Mouse (Mus musculus) ovary, postnatal 36 days (tissue): Measurements from ENCODE around the gene Prss34.

ENCODE experiments used
- DNase-seq: peaks from one replicate; pipeline ENCODE4 v3.0.0; 2022; ENCODE audit warnings: low spot score, mixed read lengths

Gene Prss34

DNA sequence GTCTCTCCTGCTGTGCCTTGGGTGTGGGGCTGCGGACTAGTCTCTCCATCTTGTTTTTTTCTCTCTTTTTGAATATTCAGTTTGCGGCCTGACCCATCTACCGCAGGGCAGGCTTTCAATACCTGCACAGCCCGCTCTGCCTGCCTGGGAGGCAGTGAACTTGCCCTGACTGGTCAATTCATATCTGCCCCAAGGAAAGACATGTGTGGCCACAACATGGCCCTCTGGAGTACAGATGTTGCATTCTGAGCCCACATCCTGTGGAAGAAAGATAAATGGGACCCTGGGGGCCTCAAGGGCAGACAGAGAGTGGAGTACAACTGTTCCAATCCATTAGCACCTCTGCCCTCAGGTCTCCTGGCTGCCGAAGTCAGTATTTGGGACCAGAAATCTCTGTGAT is at the start of gene Prss34:
TSS of gene Prss34 (plus strand) at position 301 of the 400 bp plus-strand sequence.
- DNase-seq, result no peak

GRCm38 (mm10) chr17:25250181-25250835 is 47.9 kb upstream of the Prss34 start:
- DNase-seq, result no peak

- no peak for DNase-seq
Measured at GRCm38 (mm10) chr17:25252643-25253042, 45.6 kb upstream of the Prss34 start.

DNA sequence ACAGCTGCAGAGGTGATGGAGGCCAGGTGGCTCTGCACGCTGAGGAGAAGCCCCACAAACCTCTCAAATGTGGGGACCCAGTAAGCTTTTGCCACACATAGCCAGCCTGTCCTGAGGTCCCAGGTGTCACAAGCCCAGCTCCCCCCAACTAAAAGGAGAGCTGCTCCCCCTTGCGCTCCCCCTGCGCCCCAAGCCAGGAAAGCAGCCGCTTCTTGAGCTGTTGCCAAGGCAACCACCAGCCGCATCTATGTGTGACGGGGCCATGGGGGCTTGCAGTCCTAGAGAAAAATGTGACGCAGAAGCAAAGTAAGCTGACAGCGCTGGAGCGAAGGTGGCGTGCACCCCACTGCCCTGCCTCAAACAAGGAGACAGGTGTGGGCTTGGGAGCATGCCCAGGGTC is 44.4 kb upstream of the Prss34 start:
- no peak for DNase-seq

DNA sequence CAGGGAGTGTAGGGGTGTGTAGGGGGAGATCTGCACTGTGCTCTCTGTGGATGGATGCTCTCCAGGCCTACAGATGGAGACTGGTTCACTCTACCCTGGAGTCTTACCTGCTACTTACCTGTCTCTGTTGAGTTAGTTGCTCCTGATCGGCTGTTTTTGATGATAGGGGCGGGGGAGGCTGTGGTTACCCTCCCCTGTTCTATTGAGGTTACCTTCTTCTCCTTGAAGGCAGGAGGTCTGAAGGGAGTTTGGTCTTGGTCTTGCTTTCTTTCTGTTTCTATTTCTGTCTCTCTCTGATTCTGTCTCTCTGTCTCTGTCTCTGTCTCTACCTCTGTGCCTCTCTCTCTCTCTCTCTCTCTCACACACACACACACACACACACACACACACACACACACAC is 43.1 kb upstream of the Prss34 start:
- DNase-seq, result no peak

GRCm38 (mm10) chr17:25256140-25256754 is 41.9 kb upstream of the Prss34 start, which contains the start of gene Baiap3:
TSS of gene Baiap3 (minus strand) at chr17:25256364.
- DNase-seq, result no peak

DNA sequence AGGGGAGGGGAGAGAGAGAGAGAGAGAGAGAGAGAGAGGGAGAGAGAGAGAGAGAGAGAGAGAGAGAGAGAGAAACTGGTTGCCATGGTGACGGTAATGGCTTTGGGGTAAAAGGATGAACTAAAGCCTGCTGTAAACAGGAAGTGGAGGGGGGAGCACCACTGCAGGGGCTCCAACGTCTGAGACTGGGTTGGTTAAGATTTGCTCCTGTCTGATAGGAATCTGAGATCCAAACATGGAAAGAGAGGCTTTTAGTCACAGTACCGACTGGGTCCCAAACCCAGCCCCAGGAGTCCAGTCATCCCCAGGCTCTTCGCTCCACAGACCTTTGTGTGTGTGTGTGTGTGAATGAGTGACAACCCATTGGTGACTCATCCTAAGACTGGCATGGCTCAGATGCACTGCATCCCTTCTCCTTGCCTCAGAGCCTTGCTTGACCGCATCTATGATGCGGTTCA is 40.4 kb upstream of the Prss34 start:
- DNase-seq, result no peak

DNA sequence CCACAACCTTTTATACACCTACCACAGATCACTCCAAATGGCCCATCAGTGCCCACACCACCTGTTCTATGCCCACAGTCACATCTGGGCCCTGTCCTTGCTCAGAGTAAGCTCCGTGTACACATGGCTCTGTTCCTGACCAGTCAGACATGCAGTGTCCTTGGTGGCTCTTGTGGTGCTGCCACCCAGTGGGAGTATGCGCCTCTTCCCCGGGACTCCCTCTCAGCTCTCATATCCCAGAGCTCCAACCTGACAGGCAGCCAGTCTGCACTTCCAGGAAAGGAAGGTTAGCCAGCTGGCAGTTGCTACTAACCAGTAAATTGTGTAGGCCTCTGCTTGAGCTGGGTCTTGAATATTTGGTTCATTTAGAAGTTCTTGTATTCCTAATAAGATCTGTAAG is 33.7 kb upstream of the Prss34 start:
- peak; percentile 56 for DNase-seq

GRCm38 (mm10) chr17:25270795-25271335 is 27.3 kb upstream of the Prss34 start:
- DNase-seq, result no peak

DNA sequence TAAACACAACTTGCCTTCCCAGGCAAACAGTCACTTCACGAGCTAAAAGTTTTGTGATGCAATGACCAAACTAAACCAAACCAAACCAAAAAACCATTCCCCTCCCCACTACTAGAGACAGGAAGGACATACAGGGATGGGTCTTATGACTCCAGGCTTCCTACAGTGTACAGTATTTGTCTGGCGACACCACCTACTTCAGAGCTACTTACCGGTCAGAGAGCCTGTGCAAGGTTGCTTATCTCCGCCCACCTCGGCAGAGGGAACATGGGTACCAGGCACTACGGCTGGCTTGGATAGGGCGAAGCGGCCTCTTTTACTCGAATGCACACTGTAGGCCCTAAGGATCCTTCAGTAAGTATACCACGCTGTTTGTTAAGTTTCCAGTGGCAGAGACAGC is 25.9 kb upstream of the Prss34 start:
- DNase-seq, result no peak

DNA sequence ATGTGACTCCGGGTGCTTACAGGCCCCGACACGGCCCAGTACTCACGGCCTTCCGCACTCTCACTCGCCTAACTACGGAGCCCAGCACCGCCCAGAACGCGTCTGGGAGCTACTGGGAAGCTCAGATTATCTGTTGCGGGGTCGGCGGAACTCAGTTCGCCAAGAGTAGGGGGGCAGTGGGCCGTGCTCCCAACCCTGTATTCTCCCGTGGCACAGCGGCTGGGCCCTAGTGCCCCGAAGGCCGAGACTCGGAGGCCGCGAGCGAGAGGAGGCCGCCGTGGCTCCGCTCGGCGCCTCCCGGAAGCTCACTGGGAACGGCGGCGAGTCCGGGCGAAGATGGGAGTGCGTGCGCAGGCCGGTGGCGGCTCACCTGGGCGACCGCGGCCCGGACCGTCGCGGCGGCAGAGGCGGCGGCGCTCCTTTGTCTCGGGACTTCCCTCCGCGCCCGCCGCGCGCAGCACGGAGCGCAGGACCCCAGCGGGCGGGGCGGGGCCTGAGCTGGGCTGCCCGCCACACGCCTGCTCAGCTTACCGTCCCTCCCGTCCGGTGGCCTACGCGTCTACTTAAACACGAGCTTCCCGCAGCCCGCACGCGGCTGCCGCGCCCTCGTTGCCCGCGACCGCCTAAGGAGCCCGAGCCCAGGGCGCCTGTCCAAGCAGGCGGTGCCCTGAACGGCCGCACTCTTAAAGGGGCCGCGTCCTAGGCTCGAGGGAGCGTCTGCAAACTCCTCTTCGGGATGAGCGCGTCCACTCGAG is 25.1 kb upstream of the Prss34 start:
- DNase-seq, result peak; percentile 87

GRCm38 (mm10) chr17:25273706-25274501 is 24.3 kb upstream of the Prss34 start:
- peak; percentile 92 for DNase-seq

DNA sequence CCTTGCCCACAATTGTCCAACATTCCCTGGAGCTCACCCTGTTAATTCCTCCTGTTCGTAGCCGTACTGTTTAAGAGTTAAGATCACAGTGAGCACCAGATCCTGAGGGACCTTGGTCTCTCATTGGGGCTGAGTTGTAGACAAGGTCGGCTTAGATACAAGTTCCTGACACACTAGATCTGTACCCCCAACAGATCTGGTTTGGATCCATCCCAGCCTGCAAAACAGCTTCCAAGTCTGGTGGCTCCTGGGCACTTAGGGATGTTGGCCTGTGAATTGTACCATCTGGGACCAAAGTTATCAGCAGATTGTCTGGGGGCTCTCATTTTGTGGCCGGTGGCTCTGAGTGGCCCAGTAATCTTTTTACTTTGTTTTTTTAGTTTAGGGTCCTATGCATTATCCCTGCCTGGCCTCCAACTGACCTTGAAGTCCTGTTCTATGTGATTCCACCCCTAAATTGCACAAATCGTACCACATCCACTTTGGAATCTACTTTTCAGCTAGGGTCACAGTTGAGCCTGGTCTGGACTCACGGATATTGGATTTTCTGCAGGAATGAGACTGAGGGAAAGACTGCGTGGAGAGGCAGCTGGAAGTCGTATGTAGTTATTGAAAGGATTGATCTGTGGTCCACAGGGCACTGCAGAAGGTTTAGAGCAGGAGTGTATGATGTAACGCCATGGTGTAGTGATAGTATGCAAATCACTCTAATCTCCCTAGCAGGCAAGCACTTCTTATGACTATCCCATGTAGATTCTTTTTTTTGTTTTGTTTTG is 23.4 kb upstream of the Prss34 start, which contains the start of gene Ube2i:
TSS of gene Ube2i (minus strand) at position 52 of the 776 bp plus-strand sequence.
- DNase-seq, result no peak

DNA sequence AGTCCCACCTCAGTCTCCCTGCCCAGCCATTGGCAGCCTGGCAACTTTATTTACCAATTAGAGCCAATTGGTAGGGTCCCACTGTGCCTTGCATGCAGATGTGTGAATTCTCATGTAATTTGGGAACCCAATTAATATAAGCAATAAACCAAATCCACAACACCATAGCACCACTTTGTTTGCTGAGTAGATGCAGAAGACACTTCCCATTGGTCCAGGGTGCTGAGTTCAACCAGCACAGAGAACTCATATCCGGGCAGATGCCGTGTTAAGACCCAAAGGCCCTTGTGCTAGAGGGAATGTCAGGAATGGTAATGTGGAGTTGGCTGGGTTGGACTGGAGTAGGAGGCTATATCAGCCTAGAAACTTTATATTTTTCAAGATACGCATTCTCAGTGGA is 22.4 kb upstream of the Prss34 start:
- DNase-seq, result no peak

- peak; percentile 35 for DNase-seq
Measured at GRCm38 (mm10) chr17:25282133-25282532, 16.1 kb upstream of the Prss34 start.

GRCm38 (mm10) chr17:25285033-25285432 is 13.2 kb upstream of the Prss34 start:
- peak; percentile 46 for DNase-seq

GRCm38 (mm10) chr17:25288842-25289241 is 9.4 kb upstream of the Prss34 start:
- peak; percentile 56 for DNase-seq

DNA sequence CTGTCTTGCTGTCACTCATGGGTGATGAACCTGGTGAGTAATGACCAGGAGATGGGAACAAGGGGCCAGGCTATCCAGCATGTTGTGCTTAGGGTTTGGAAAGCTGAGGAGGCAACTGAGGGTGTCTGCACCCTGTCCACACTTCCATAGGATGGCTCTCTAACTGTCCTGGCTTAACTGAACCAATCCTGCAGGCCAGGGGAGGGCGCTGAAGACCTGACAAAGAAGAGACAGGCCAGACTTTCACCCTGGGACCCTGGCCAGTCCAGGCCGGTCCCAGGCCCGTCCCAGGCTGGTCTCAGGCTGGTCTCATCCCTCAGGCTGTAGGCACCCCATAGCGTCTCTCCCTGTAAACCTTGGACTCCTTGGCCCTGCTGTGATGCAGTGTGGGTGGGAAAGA is 7.8 kb upstream of the Prss34 start:
- no peak for DNase-seq

DNA sequence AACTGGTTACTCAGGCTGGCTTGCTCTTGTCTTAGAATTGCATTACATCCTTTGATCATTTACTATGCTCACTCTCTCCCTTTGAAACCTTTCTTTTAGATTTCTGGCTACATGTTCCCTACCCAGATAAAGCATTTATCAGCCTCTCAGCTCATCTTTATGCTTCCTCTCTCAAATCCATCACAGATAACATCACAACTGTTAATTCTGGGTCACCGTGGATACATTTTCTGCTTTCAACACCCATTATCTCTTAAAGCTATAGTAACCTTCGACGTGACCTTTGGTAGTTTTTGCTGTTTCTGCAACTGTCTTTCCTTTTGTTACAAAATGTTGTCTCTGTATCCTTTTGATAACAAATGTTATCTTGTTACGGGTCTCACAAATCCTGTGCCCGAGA is 4.7 kb upstream of the Prss34 start:
- no peak for DNase-seq

GRCm38 (mm10) chr17:25294111-25294510 is 4.1 kb upstream of the Prss34 start:
- DNase-seq, result no peak

GRCm38 (mm10) chr17:25308346-25308745 is 10.2 kb downstream of the Prss34 start, which contains the start of gene Prss28:
TSS of gene Prss28 (plus strand) at chr17:25308646.
- no peak for DNase-seq
